In the genomic region with DNA sequence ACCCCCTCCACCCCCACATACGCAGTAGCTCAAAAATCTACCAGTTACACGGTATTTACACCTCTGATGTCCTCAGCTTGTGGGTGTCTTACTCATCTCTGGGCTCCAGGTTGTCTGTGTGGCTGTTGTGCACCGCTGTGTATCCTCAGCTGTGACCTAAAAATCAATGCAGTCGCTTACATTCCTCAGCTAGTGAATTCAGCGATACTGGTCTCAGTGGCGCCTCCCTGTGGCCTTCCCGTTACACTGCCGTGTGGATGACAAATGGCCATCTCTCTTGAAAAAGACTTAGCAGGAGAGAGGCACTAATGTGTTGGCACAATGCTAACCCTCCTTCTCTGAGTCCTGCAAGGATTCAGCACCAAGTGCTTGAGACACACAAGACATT, we compare ENCODE assay signal across 8 mouse cellular contexts.
A peak's percentile ranks its signal among the peaks of the same experiment; 100 is the strongest.
DNase-seq lines count a peak whose midpoint lies in the region; ATAC-seq lines count a peak whose summit lies in the region.

No protein-coding gene starts in this region.

- no peaks in the 10 kb centered on the region for H3K27me3 ChIP-seq in kidney, embryonic 16.5 days (ENCODE audit: insufficient read depth, low read length)

- H3K4me3 ChIP-seq in kidney, embryonic 16.5 days (ENCODE audit: low read length), result no peak overlapping the region

- ATAC-seq in kidney, embryonic 16.5 days (ENCODE audit: low FRiP score, low TSS enrichment), result no peak
- peak; percentile 41 for ATAC-seq in megakaryocyte, adult 5-6 weeks (ENCODE audit: poor library complexity, severe bottlenecking)

- peaks cover 49% of the 10 kb centered on the region for H3K4me1 ChIP-seq in kidney, embryonic 16.5 days (ENCODE audit: insufficient read depth, low read length)

- H3K9me3 ChIP-seq in kidney, embryonic 16.5 days (ENCODE audit: low read length), result peaks cover 6% of the 10 kb centered on the region; the same call in 1 of the 2 replicates

- no peak overlapping the region for H3K9ac ChIP-seq in kidney, embryonic 16.5 days (replicated peaks; ENCODE audit: low read length)

- H3K36me3 ChIP-seq in kidney, embryonic 16.5 days (ENCODE audit: insufficient read depth, low read length), result no peaks in the 10 kb centered on the region

- DNase-seq in kidney, adult 11 months, result peak; percentile 44
- DNase-seq in adrenal gland, postnatal 10 days, result peak; percentile 88
- DNase-seq in embryo, embryonic 11.5 days (ENCODE audit: low read depth, low spot score), result peak; percentile 46
- DNase-seq in gastrocnemius, postnatal 4 days (ENCODE audit: low spot score in 2 of 2), result peak; percentile 57 to 81
- DNase-seq in layer of hippocampus, postnatal 25 days (ENCODE audit: extremely low spot score in 1 of 2, low spot score in 1 of 2), result peak; percentile 61 to 84
- DNase-seq in spleen, postnatal 36 days (ENCODE audit: low spot score in 2 of 2), result peak; percentile 23 to 45

- H3K4me2 ChIP-seq in kidney, embryonic 16.5 days (replicated peaks; ENCODE audit: low read depth, low read length), result no peak overlapping the region

- H3K27ac ChIP-seq in kidney, embryonic 16.5 days (ENCODE audit: low read length), result no peak overlapping the region

- WGBS in kidney, embryonic 16.5 days, result 41% methylated on average over 8 of the region's 8 CpGs

Comparison
In these comparisons a context has a peak if more than half of its experiments do, and no peak if none do; other contexts are left out.
1. DNase-seq: peak in every context shown above with its lines; median percentile 88 in adrenal gland, postnatal 10 days; 72 in layer of hippocampus, postnatal 25 days; 69 in gastrocnemius, postnatal 4 days; 46 in embryo, embryonic 11.5 days; 44 in kidney, adult 11 months; 34 in spleen, postnatal 36 days.